Mouse (Mus musculus) limb, embryonic 14.5 days (tissue): ENCODE results near the gene Lrmda. TPM values are rescaled to one million over a fixed set of nuclear protein-coding genes. Genes with fewer than 3 reads are reported as not detected.

Source experiments
- ATAC-seq: fragments of 200-750 bp; cut with Nextera tagmentation; 2 replicates; pipeline ENCODE4 v1.8.0; 2017; ENCODE audit warnings: low read depth, moderate number of reproducible peaks, moderate TSS enrichment; ENCODE audit not compliant: low FRiP score
- DNase-seq: peaks from one replicate; pipeline ENCODE4 v3.0.0-alpha.2; 2015; ENCODE audit warnings: low spot score
- H3K27ac ChIP-seq: fragments of 300-500 bp; sonication (generic); replicated peaks from 2 replicates; pipeline ENCODE4 v1.5.1; 2014; ENCODE audit warnings: low read depth, mild to moderate bottlenecking, low read length, moderate library complexity, mixed read lengths
- H3K27me3 ChIP-seq: fragments of 300-500 bp; sonication (generic); 2 replicates; pipeline ENCODE4 v1.6.1; 2014; ENCODE audit warnings: low read length, mixed read lengths; ENCODE audit not compliant: control insufficient read depth, insufficient read depth
- H3K36me3 ChIP-seq: fragments of 300-500 bp; sonication (generic); 2 replicates; pipeline ENCODE4 v1.6.1; 2014; ENCODE audit warnings: mild to moderate bottlenecking, low read length, moderate library complexity, mixed read lengths; ENCODE audit not compliant: control insufficient read depth, insufficient read depth
- H3K4me1 ChIP-seq: fragments of 300-500 bp; sonication (generic); 2 replicates; pipeline ENCODE4 v1.6.1; 2014; ENCODE audit warnings: antibody characterized with exemption, low read length, mixed read lengths; ENCODE audit not compliant: control insufficient read depth, insufficient read depth
- H3K4me2 ChIP-seq: fragments of 300-500 bp; sonication (generic); replicated peaks from 2 replicates; pipeline ENCODE4 v1.6.1; 2014; ENCODE audit warnings: low read depth, mild to moderate bottlenecking, low read length, moderate library complexity; ENCODE audit not compliant: severe bottlenecking
- H3K4me3 ChIP-seq: fragments of 300-500 bp; sonication (generic); replicated peaks from 2 replicates; pipeline ENCODE4 v1.5.1; 2014; ENCODE audit warnings: low read length
- H3K9ac ChIP-seq: fragments of 300-500 bp; sonication (generic); 2 replicates; pipeline ENCODE4 v1.6.1; 2014; ENCODE audit warnings: mild to moderate bottlenecking, low read depth, low read length, moderate library complexity; ENCODE audit not compliant: severe bottlenecking
- H3K9me3 ChIP-seq: fragments of 300-500 bp; sonication (generic); 2 replicates; pipeline ENCODE4 v1.6.1; 2016; ENCODE audit warnings: low read length; ENCODE audit not compliant: control insufficient read depth
- POLR2A ChIP-seq: fragments of 200-500 bp; IDR thresholded peaks from 2 replicates; pipeline ENCODE4 v1.8.0; 2012; ENCODE audit warnings: inconsistent platforms, mild to moderate bottlenecking, moderate library complexity, borderline replicate concordance; ENCODE audit not compliant: insufficient read depth, insufficient read length; ENCODE audit errors: extremely low read depth
- WGBS: fragments of 180-500 bp; shearing (Covaris S2); extraction: QIAGEN DNeasy Blood & Tissue Kit; methylation state at CpG from one replicate; pipeline ENCODE4 v1.1.7; 2014; 5-methylcytosine and 5-hydroxymethylcytosine counted together
- polyA plus RNA-seq, 2 experiments: library from polyadenylated mRNA; depleted of rRNA in 1 of 2; stranded (reverse) in 1 of 2; unstranded in 1 of 2; fragments of >200 nt; fragmentation: Nextera tagmentation in 1 of 2; extraction: Ambion mirVana in 1 of 2; gene quantifications; 2 replicates each; pipeline versions ENCODE4 v1.2.1 to v1.2.3; 2012 to 2014

The Lrmda gene
- polyA plus RNA-seq, 2 experiments: 0.08 to 0.72 TPM

GRCm38 (mm10) chr14:22373361-22373745, 353.8 kb downstream of the Lrmda start:
- no peak for TF ChIP-seq POLR2A
- no peaks in the 10 kb centered on the region for H3K9me3 ChIP-seq

GRCm38 (mm10) chr14:22377148-22377547, 357.6 kb downstream of the Lrmda start:
- 93% methylated on average over 1 of the region's 1 CpGs for WGBS
- H3K36me3 ChIP-seq: no peaks in the 10 kb centered on the region

More at GRCm38 (mm10) chr14:22373361-22373745, 353.8 kb downstream of the Lrmda start:
- Histone ChIP-seq H3K27me3 (no peaks in the 10 kb centered on the region), H3K36me3 (no peaks in the 10 kb centered on the region), H3K4me2 (no peak overlapping the region), H3K4me3 (no peak overlapping the region), H3K4me1 (peaks cover 11% of the 10 kb centered on the region; the same call in 1 of the 2 replicates), H3K27ac (no peak overlapping the region), H3K9ac (no peak overlapping the region)
- WGBS: 38% methylated on average over 3 of the region's 3 CpGs
- ATAC-seq (no peak), DNase-seq (peak; percentile 66)

GRCm38 (mm10) chr14:22382101-22382500, 362.6 kb downstream of the Lrmda start:
- Histone ChIP-seq H3K9ac (no peak overlapping the region), H3K27ac (no peak overlapping the region), H3K36me3 (no peaks in the 10 kb centered on the region), H3K4me3 (no peak overlapping the region), H3K4me1 (peaks cover 9% of the 10 kb centered on the region; the same call in 1 of the 2 replicates), H3K27me3 (no peaks in the 10 kb centered on the region), H3K9me3 (no peaks in the 10 kb centered on the region), H3K4me2 (no peak overlapping the region)
- DNase-seq (no peak), ATAC-seq (no peak)
- WGBS: 74% methylated on average over 4 of the region's 4 CpGs
- no peak for TF ChIP-seq POLR2A

More at GRCm38 (mm10) chr14:22377148-22377547, 357.6 kb downstream of the Lrmda start:
- Histone ChIP-seq H3K27me3 (no peaks in the 10 kb centered on the region), H3K4me1 (peaks cover 16% of the 10 kb centered on the region; the same call in 1 of the 2 replicates), H3K27ac (no peak overlapping the region), H3K4me3 (no peak overlapping the region), H3K9ac (no peak overlapping the region), H3K9me3 (no peaks in the 10 kb centered on the region), H3K4me2 (no peak overlapping the region)
- no peak for ATAC-seq
- DNase-seq: no peak
- TF ChIP-seq POLR2A: no peak

DNA sequence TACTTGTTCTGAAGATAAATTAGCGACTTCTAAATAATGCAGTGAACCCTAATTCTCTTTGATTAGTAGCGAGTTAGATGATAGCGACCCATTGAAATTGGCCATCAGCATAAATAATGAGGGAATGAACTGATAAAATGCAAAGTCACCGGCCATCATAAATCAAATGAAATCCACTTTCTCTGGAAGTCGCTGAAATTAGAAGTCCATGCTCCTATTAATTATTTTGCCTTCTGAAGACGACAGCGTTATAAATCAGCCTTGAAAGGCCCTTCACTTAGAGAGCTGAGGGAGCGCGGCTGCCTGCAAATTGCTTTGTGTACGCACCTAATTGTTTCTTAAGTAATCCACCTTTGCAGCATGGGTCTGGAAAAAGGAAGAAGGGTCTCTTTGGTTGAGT, 374.1 kb downstream of the Lrmda start:
- H3K27me3 ChIP-seq: no peaks in the 10 kb centered on the region

DNA sequence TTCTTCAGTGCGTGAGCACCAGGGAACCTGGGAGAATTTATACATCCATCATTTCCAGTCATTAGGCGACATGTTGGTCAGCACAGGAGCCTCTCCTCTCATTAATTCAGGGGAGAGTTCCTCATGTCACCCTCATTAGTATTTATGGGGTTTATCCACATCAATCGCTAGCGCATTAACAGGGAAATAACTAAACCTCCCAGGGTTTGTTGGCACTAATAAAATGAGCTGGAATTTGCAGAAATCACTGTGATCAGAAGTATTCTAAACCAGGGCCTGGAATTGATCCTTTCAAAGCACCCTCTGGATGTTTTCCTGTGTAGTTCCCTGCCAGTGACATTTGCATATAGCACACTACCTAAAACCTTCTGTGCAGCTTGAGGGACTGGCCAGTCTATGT, 382.9 kb downstream of the Lrmda start:
- ATAC-seq (no peak), DNase-seq (no peak)
- H3K36me3 ChIP-seq: no peaks in the 10 kb centered on the region
- H3K27me3 ChIP-seq: 0 out of 2 replicates have a peak, but pooled peaks cover 3% of the 10 kb centered on the region
- no peak overlapping the region for H3K27ac ChIP-seq
- peaks cover 8% of the 10 kb centered on the region; the same call in 1 of the 2 replicates for H3K4me1 ChIP-seq
- 26% methylated on average over 4 of the region's 4 CpGs for WGBS
- TF ChIP-seq POLR2A: no peak
- H3K4me3 ChIP-seq: no peak overlapping the region
- H3K9ac ChIP-seq: no peak overlapping the region
- no peak overlapping the region for H3K4me2 ChIP-seq
- H3K9me3 ChIP-seq: no peaks in the 10 kb centered on the region

More for the DNA sequence above, 374.1 kb downstream of the Lrmda start:
- TF ChIP-seq POLR2A: no peak
- Histone ChIP-seq H3K9me3 (no peaks in the 10 kb centered on the region), H3K4me2 (no peak overlapping the region), H3K4me3 (no peak overlapping the region), H3K27ac (no peak overlapping the region), H3K36me3 (no peaks in the 10 kb centered on the region), H3K9ac (no peak overlapping the region), H3K4me1 (no peaks in the 10 kb centered on the region)
- ATAC-seq (no peak), DNase-seq (no peak)
- WGBS: 47% methylated on average over 10 of the region's 10 CpGs
